25 mouse cellular contexts compared by ENCODE assay signal in genomic region chrX:11944574-11944973, GRCm38 (mm10).
DNase-seq lines count a peak whose midpoint lies in the region; ATAC-seq and TF ChIP-seq lines count a peak whose summit lies in the region.
"Had no signal": no experiment of that assay in that cellular context is flagged by ENCODE, and none has a peak within 500 bp of the region (broad histone marks: within the 10 kb centered on the region; RNA-seq: fewer than 3 reads in every experiment).

No protein-coding gene starts in this region.

- no peak overlapping the region for H3K9ac ChIP-seq in heart, embryonic 12.5 days
- H3K9ac ChIP-seq in hindbrain, embryonic 13.5 days, result no peak overlapping the region
- no peak overlapping the region for H3K9ac ChIP-seq in midbrain, postnatal 0 days (replicated peaks; ENCODE audit: low read length, poor library complexity, severe bottlenecking)
- no peak overlapping the region for H3K9ac ChIP-seq in midbrain, embryonic 13.5 days (replicated peaks)
- H3K9ac ChIP-seq: embryonic facial prominence, embryonic 12.5 days; forebrain, embryonic 13.5 days; forebrain, embryonic 15.5 days; forebrain, postnatal 0 days had no signal

- no peak for ATAC-seq in heart, embryonic 12.5 days (ENCODE audit: insufficient number of reproducible peaks, low FRiP score)
- ATAC-seq in hindbrain, embryonic 13.5 days (ENCODE audit: low FRiP score), result 0 out of 2 replicates have a peak, but pooled peaks have one; percentile 54
- no peak for ATAC-seq in midbrain, postnatal 0 days (ENCODE audit: low FRiP score)
- ATAC-seq in midbrain, embryonic 13.5 days, result no peak
- ATAC-seq: activated CD4-positive, CD25-positive, alpha-beta regulatory T cell, adult 4 months; CD4-positive, CD25-positive, alpha-beta regulatory T cell, adult 4 months; forebrain, embryonic 13.5 days; forebrain, embryonic 15.5 days; forebrain, postnatal 0 days; Patski had no signal

- peak; percentile 75 for DNase-seq in heart, adult 11 months
- DNase-seq in hindbrain, embryonic 10.5 days (ENCODE audit: low spot score), result no peak
- DNase-seq in midbrain, postnatal 0 days (ENCODE audit: low spot score), result peak; percentile 5
- DNase-seq: adrenal gland, adult 8-10 months; adrenal gland, postnatal 14 days; adrenal gland, postnatal 36 days; B cell, adult 2 months; cerebellum, adult 11 months; cerebellum, adult 18-20 months; cerebellum, adult 8-10 months; cerebellum, adult 9-11 months; cerebellum, postnatal 14 days; forebrain, postnatal 0 days had no signal

- peaks cover 7% of the 10 kb centered on the region for H3K4me1 ChIP-seq in heart, embryonic 12.5 days (replicated peaks)
- H3K4me1 ChIP-seq in hindbrain, embryonic 13.5 days (replicated peaks), result peaks cover 4% of the 10 kb centered on the region
- H3K4me1 ChIP-seq in hindbrain, embryonic 10.5 days (replicated peaks), result peaks cover 5% of the 10 kb centered on the region; the same call in 1 of the 2 replicates
- no peaks in the 10 kb centered on the region for H3K4me1 ChIP-seq in midbrain, postnatal 0 days (ENCODE audit: insufficient read depth, low read length)
- H3K4me1 ChIP-seq in midbrain, embryonic 13.5 days (replicated peaks), result no peaks in the 10 kb centered on the region; the same call in 1 of the 2 replicates
- H3K4me1 ChIP-seq: embryonic facial prominence, embryonic 12.5 days; forebrain, embryonic 13.5 days; forebrain, embryonic 15.5 days had no signal

- no peaks in the 10 kb centered on the region for H3K9me3 ChIP-seq in heart, embryonic 12.5 days (replicated peaks)
- H3K9me3 ChIP-seq in hindbrain, embryonic 13.5 days, result no peaks in the 10 kb centered on the region
- no peaks in the 10 kb centered on the region for H3K9me3 ChIP-seq in hindbrain, embryonic 10.5 days
- H3K9me3 ChIP-seq in midbrain, postnatal 0 days (ENCODE audit: low read length), result no peaks in the 10 kb centered on the region
- no peaks in the 10 kb centered on the region for H3K9me3 ChIP-seq in midbrain, embryonic 13.5 days
- H3K9me3 ChIP-seq: embryonic facial prominence, embryonic 10.5 days; embryonic facial prominence, embryonic 12.5 days; forebrain, embryonic 13.5 days; forebrain, embryonic 15.5 days; G1E had no signal

- no peak for TF ChIP-seq CTCF in midbrain, postnatal 0 days (IDR thresholded peaks at IDR 0.05)

- 58% methylated on average over 6 of the region's 6 CpGs for WGBS in heart, embryonic 12.5 days
- WGBS in hindbrain, embryonic 13.5 days, result 30% methylated on average over 6 of the region's 6 CpGs
- WGBS in hindbrain, embryonic 10.5 days, result 36% methylated on average over 6 of the region's 6 CpGs
- 32% methylated on average over 6 of the region's 6 CpGs for WGBS in midbrain, postnatal 0 days
- WGBS in midbrain, embryonic 13.5 days, result 34% methylated on average over 6 of the region's 6 CpGs

- H3K27ac ChIP-seq in heart, embryonic 12.5 days (ENCODE audit: poor library complexity, severe bottlenecking), result no peak overlapping the region
- H3K27ac ChIP-seq in hindbrain, embryonic 13.5 days, result peak overlapping the region; percentile 23
- no peak overlapping the region for H3K27ac ChIP-seq in hindbrain, embryonic 10.5 days
- H3K27ac ChIP-seq in midbrain, postnatal 0 days (ENCODE audit: low read depth, low read length), result no peak overlapping the region
- H3K27ac ChIP-seq in midbrain, embryonic 13.5 days, result no peak overlapping the region
- H3K27ac ChIP-seq: embryonic facial prominence, embryonic 10.5 days; embryonic facial prominence, embryonic 12.5 days; forebrain, embryonic 13.5 days; forebrain, embryonic 15.5 days had no signal

- H3K4me3 ChIP-seq in heart, embryonic 12.5 days, result no peak overlapping the region
- no peak overlapping the region for H3K4me3 ChIP-seq in hindbrain, embryonic 13.5 days
- H3K4me3 ChIP-seq in hindbrain, embryonic 10.5 days, result no peak overlapping the region
- no peak overlapping the region for H3K4me3 ChIP-seq in midbrain, postnatal 0 days (ENCODE audit: low read depth, low read length)
- H3K4me3 ChIP-seq in midbrain, embryonic 13.5 days (replicated peaks), result no peak overlapping the region
- H3K4me3 ChIP-seq: embryonic facial prominence, embryonic 10.5 days; embryonic facial prominence, embryonic 12.5 days; forebrain, embryonic 13.5 days; forebrain, embryonic 15.5 days had no signal

- peaks cover 43% of the 10 kb centered on the region for H3K27me3 ChIP-seq in heart, embryonic 12.5 days (replicated peaks)
- peaks cover 20% of the 10 kb centered on the region; the same call in 1 of the 2 replicates for H3K27me3 ChIP-seq in hindbrain, embryonic 13.5 days
- H3K27me3 ChIP-seq in hindbrain, embryonic 10.5 days (ENCODE audit: insufficient read depth, poor library complexity, severe bottlenecking), result peaks cover 89% of the 10 kb centered on the region
- H3K27me3 ChIP-seq in midbrain, postnatal 0 days (ENCODE audit: insufficient read depth, low read length), result 0 out of 2 replicates have a peak, but pooled peaks cover 3% of the 10 kb centered on the region
- H3K27me3 ChIP-seq in midbrain, embryonic 13.5 days, result peaks cover 17% of the 10 kb centered on the region; the same call in 1 of the 2 replicates
- H3K27me3 ChIP-seq: CH12.LX; forebrain, embryonic 13.5 days; forebrain, embryonic 15.5 days; Patski had no signal

- H3K4me2 ChIP-seq in heart, embryonic 12.5 days, result no peak overlapping the region
- H3K4me2 ChIP-seq in hindbrain, embryonic 13.5 days, result no peak overlapping the region
- no peak overlapping the region for H3K4me2 ChIP-seq in midbrain, postnatal 0 days (ENCODE audit: low read depth, low read length, poor library complexity, severe bottlenecking)
- no peak overlapping the region for H3K4me2 ChIP-seq in midbrain, embryonic 13.5 days (replicated peaks)
- H3K4me2 ChIP-seq: embryonic facial prominence, embryonic 12.5 days; forebrain, embryonic 13.5 days; forebrain, embryonic 15.5 days had no signal

- H3K36me3 ChIP-seq in heart, embryonic 12.5 days, result no peaks in the 10 kb centered on the region
- no peaks in the 10 kb centered on the region for H3K36me3 ChIP-seq in hindbrain, embryonic 13.5 days
- no peaks in the 10 kb centered on the region for H3K36me3 ChIP-seq in hindbrain, embryonic 10.5 days
- H3K36me3 ChIP-seq in midbrain, postnatal 0 days (ENCODE audit: insufficient read depth, low read length), result no peaks in the 10 kb centered on the region
- H3K36me3 ChIP-seq in midbrain, embryonic 13.5 days, result no peaks in the 10 kb centered on the region
- H3K36me3 ChIP-seq: embryonic facial prominence, embryonic 10.5 days; embryonic facial prominence, embryonic 12.5 days; forebrain, embryonic 15.5 days; G1E had no signal
